Mouse (Mus musculus): ENCODE measurements around the gene Emx2. TPM values are rescaled to one million over a fixed set of nuclear protein-coding genes. Genes with fewer than 3 reads are reported as not detected.

The Emx2 gene
- polyA plus RNA-seq, 1 experiment, result not detected

GRCm38 (mm10) chr19:59432286-59432685 is 25.9 kb upstream of the Emx2 start:
- H3K27ac ChIP-seq (ENCODE audit: insufficient read depth, low read length), result no peak overlapping the region
- DNase-seq (ENCODE audit: low read depth in 1 of 2, low spot score in 2 of 2), result no peak
- no peak for TF ChIP-seq POLR2A (IDR thresholded peaks at IDR 0.05; ENCODE audit: low read depth, low read length)
- TF ChIP-seq CTCF (IDR thresholded peaks at IDR 0.05; ENCODE audit: extremely low read depth, insufficient read depth, insufficient read length, insufficient replicate concordance), result no peak
- no peaks in the 10 kb centered on the region for H3K4me1 ChIP-seq (ENCODE audit: control insufficient read depth, insufficient read depth, insufficient read length)
- WGBS, result 56% methylated on average over 6 of the region's 6 CpGs
- H3K36me3 ChIP-seq (ENCODE audit: control insufficient read depth, insufficient read depth, low read length), result no peaks in the 10 kb centered on the region
- H3K4me3 ChIP-seq (ENCODE audit: extremely low read depth, insufficient read depth, insufficient read length), result no peak overlapping the region
- H3K27me3 ChIP-seq (ENCODE audit: control insufficient read depth, insufficient read depth, low read length), result no peaks in the 10 kb centered on the region

GRCm38 (mm10) chr19:59450561-59451135 is 7.5 kb upstream of the Emx2 start:
- TF ChIP-seq CTCF (IDR thresholded peaks at IDR 0.05; ENCODE audit: extremely low read depth, insufficient read depth, insufficient read length, insufficient replicate concordance) (no peak), POLR2A (IDR thresholded peaks at IDR 0.05; ENCODE audit: low read depth, low read length) (no peak)
- DNase-seq (ENCODE audit: low read depth in 1 of 2, low spot score in 2 of 2), result no peak
- Histone ChIP-seq H3K4me3 (ENCODE audit: extremely low read depth, insufficient read depth, insufficient read length) (no peak overlapping the region), H3K4me1 (ENCODE audit: control insufficient read depth, insufficient read depth, insufficient read length) (no peaks in the 10 kb centered on the region), H3K27ac (ENCODE audit: insufficient read depth, low read length) (no peak overlapping the region), H3K36me3 (ENCODE audit: control insufficient read depth, insufficient read depth, low read length) (no peaks in the 10 kb centered on the region), H3K27me3 (ENCODE audit: control insufficient read depth, insufficient read depth, low read length) (peaks cover 13% of the 10 kb centered on the region)
- 11% methylated on average over 14 of the region's 14 CpGs for WGBS

GRCm38 (mm10) chr19:59451441-59451951 is 6.7 kb upstream of the Emx2 start:
- no peaks in the 10 kb centered on the region for H3K36me3 ChIP-seq (ENCODE audit: control insufficient read depth, insufficient read depth, low read length)
- H3K27me3 ChIP-seq (ENCODE audit: control insufficient read depth, insufficient read depth, low read length), result peaks cover 20% of the 10 kb centered on the region
- no peak for DNase-seq (ENCODE audit: low read depth in 1 of 2, low spot score in 2 of 2)
- no peak overlapping the region for H3K27ac ChIP-seq (ENCODE audit: insufficient read depth, low read length)
- no peaks in the 10 kb centered on the region for H3K4me1 ChIP-seq (ENCODE audit: control insufficient read depth, insufficient read depth, insufficient read length)
- H3K4me3 ChIP-seq (ENCODE audit: extremely low read depth, insufficient read depth, insufficient read length), result no peak overlapping the region
- 6% methylated on average over 31 of the region's 31 CpGs for WGBS
- TF ChIP-seq CTCF (IDR thresholded peaks at IDR 0.05; ENCODE audit: extremely low read depth, insufficient read depth, insufficient read length, insufficient replicate concordance) (no peak), POLR2A (IDR thresholded peaks at IDR 0.05; ENCODE audit: low read depth, low read length) (no peak)

- H3K27me3 ChIP-seq (ENCODE audit: control insufficient read depth, insufficient read depth, low read length), result peaks cover 20% of the 10 kb centered on the region
- DNase-seq (ENCODE audit: low read depth in 1 of 2, low spot score in 2 of 2), result no peak
- TF ChIP-seq POLR2A (IDR thresholded peaks at IDR 0.05; ENCODE audit: low read depth, low read length) (no peak), CTCF (IDR thresholded peaks at IDR 0.05; ENCODE audit: extremely low read depth, insufficient read depth, insufficient read length, insufficient replicate concordance) (no peak)
- H3K4me3 ChIP-seq (ENCODE audit: extremely low read depth, insufficient read depth, insufficient read length), result no peak overlapping the region
- no peak overlapping the region for H3K27ac ChIP-seq (ENCODE audit: insufficient read depth, low read length)
- H3K36me3 ChIP-seq (ENCODE audit: control insufficient read depth, insufficient read depth, low read length), result no peaks in the 10 kb centered on the region
- H3K4me1 ChIP-seq (ENCODE audit: control insufficient read depth, insufficient read depth, insufficient read length), result no peaks in the 10 kb centered on the region
- 2% methylated on average over 4 of the region's 4 CpGs for WGBS
Measured at GRCm38 (mm10) chr19:59452321-59452720, 5.9 kb upstream of the Emx2 start.

GRCm38 (mm10) chr19:59453591-59453990 is 4.6 kb upstream of the Emx2 start:
- TF ChIP-seq CTCF (IDR thresholded peaks at IDR 0.05; ENCODE audit: extremely low read depth, insufficient read depth, insufficient read length, insufficient replicate concordance) (no peak), POLR2A (IDR thresholded peaks at IDR 0.05; ENCODE audit: low read depth, low read length) (no peak)
- 16% methylated on average over 13 of the region's 13 CpGs for WGBS
- H3K27me3 ChIP-seq (ENCODE audit: control insufficient read depth, insufficient read depth, low read length), result peaks cover 30% of the 10 kb centered on the region

GRCm38 (mm10) chr19:59454196-59454595 is 4.0 kb upstream of the Emx2 start:
- DNase-seq (ENCODE audit: low read depth in 1 of 2, low spot score in 2 of 2), result peak in 1 of 2 experiments; percentile 56
- WGBS, result 2% methylated on average over 18 of the region's 18 CpGs
- no peak for TF ChIP-seq POLR2A (IDR thresholded peaks at IDR 0.05; ENCODE audit: low read depth, low read length)
- TF ChIP-seq CTCF (IDR thresholded peaks at IDR 0.05; ENCODE audit: extremely low read depth, insufficient read depth, insufficient read length, insufficient replicate concordance), result peak; percentile 69; the same call in 1 of the 2 replicates
- no peak overlapping the region for H3K4me3 ChIP-seq (ENCODE audit: extremely low read depth, insufficient read depth, insufficient read length)
- H3K36me3 ChIP-seq (ENCODE audit: control insufficient read depth, insufficient read depth, low read length), result no peaks in the 10 kb centered on the region
- H3K4me1 ChIP-seq (ENCODE audit: control insufficient read depth, insufficient read depth, insufficient read length), result peaks cover 4% of the 10 kb centered on the region
- no peak overlapping the region for H3K27ac ChIP-seq (ENCODE audit: insufficient read depth, low read length)
- H3K27me3 ChIP-seq (ENCODE audit: control insufficient read depth, insufficient read depth, low read length), result peaks cover 35% of the 10 kb centered on the region

More at GRCm38 (mm10) chr19:59453591-59453990, 4.6 kb upstream of the Emx2 start:
- Histone ChIP-seq H3K27ac (ENCODE audit: insufficient read depth, low read length) (no peak overlapping the region), H3K4me1 (ENCODE audit: control insufficient read depth, insufficient read depth, insufficient read length) (no peaks in the 10 kb centered on the region), H3K36me3 (ENCODE audit: control insufficient read depth, insufficient read depth, low read length) (no peaks in the 10 kb centered on the region), H3K4me3 (ENCODE audit: extremely low read depth, insufficient read depth, insufficient read length) (no peak overlapping the region)
- DNase-seq (ENCODE audit: low read depth in 1 of 2, low spot score in 2 of 2), result no peak

- TF ChIP-seq CTCF (IDR thresholded peaks at IDR 0.05; ENCODE audit: extremely low read depth, insufficient read depth, insufficient read length, insufficient replicate concordance) (no peak), POLR2A (IDR thresholded peaks at IDR 0.05; ENCODE audit: low read depth, low read length) (no peak)
- Histone ChIP-seq H3K4me3 (ENCODE audit: extremely low read depth, insufficient read depth, insufficient read length) (no peak overlapping the region), H3K27me3 (ENCODE audit: control insufficient read depth, insufficient read depth, low read length) (peaks cover 46% of the 10 kb centered on the region), H3K4me1 (ENCODE audit: control insufficient read depth, insufficient read depth, insufficient read length) (peaks cover 7% of the 10 kb centered on the region), H3K27ac (ENCODE audit: insufficient read depth, low read length) (no peak overlapping the region), H3K36me3 (ENCODE audit: control insufficient read depth, insufficient read depth, low read length) (no peaks in the 10 kb centered on the region)
- WGBS, result 4% methylated on average over 7 of the region's 7 CpGs
- DNase-seq (ENCODE audit: low read depth in 1 of 2, low spot score in 2 of 2), result no peak
Measured at GRCm38 (mm10) chr19:59455671-59456070, 2.5 kb upstream of the Emx2 start.
